Mouse (Mus musculus) CH12.LX (cell line): Measurements from ENCODE around the gene Hbs1l. TPM values are rescaled to one million over a fixed set of nuclear protein-coding genes. Genes with fewer than 3 reads are reported as not detected.

Experiments
- DNase-seq: peaks from one replicate; pipeline ENCODE4 v3.0.0-alpha.2; 2013; ENCODE audit errors: extremely low read depth
- H3K27ac ChIP-seq: 2 replicates; pipeline ENCODE4 v1.5.1; 2012; ENCODE audit warnings: low read depth, mild to moderate bottlenecking, control low read depth, moderate library complexity; ENCODE audit not compliant: insufficient read depth
- H3K27me3 ChIP-seq: replicated peaks from 2 replicates; pipeline ENCODE3; 2012; ENCODE audit warnings: inconsistent platforms
- H3K36me3 ChIP-seq, 2 experiments: replicated peaks in 1 of 2; 2 replicates each; pipeline versions ENCODE3 to v1.6.1; 2012; ENCODE audit warnings: inconsistent platforms in 1 of 2, low read length in 1 of 2, mild to moderate bottlenecking in 1 of 2, mixed read lengths in 1 of 2, moderate library complexity in 1 of 2; ENCODE audit not compliant: control insufficient read depth in 1 of 2, insufficient read depth in 1 of 2
- H3K4me1 ChIP-seq, 2 experiments: 2 replicates each; pipeline ENCODE4 v1.6.1; 2012; ENCODE audit warnings: inconsistent platforms in 1 of 2, moderate library complexity in 1 of 2; ENCODE audit not compliant: insufficient read depth in 2 of 2, control insufficient read depth in 1 of 2
- H3K4me2 ChIP-seq: 2 replicates; pipeline ENCODE4 v1.6.1; 2012; ENCODE audit warnings: low read depth, mild to moderate bottlenecking, control low read depth; ENCODE audit not compliant: poor library complexity, insufficient read depth, severe bottlenecking
- H3K4me3 ChIP-seq, 3 experiments: fragments of 150-350 bp in 1 of 3; sonication (generic) in 1 of 3; replicated peaks in 1 of 3; 2 replicates each; pipeline versions ENCODE3 to v1.5.1; 2011 to 2012; ENCODE audit warnings: low read depth in 2 of 3, low read length in 2 of 3, mild to moderate bottlenecking in 2 of 3, moderate library complexity in 2 of 3, control low read depth in 1 of 3, improper control_type of control experiment in 1 of 3, inconsistent platforms in 1 of 3, mixed read lengths in 1 of 3; ENCODE audit not compliant: poor library complexity in 1 of 3
- H3K79me2 ChIP-seq: replicated peaks from 2 replicates; pipeline ENCODE4 v1.6.1; 2012; ENCODE audit warnings: mild to moderate bottlenecking, moderate library complexity; ENCODE audit not compliant: control insufficient read depth, poor library complexity, insufficient read depth, severe bottlenecking; ENCODE audit errors: extremely low read depth
- H3K9ac ChIP-seq: 2 replicates; pipeline ENCODE4 v1.6.1; 2012; ENCODE audit warnings: low read depth, mild to moderate bottlenecking, control low read depth, moderate library complexity; ENCODE audit not compliant: insufficient read depth
- H3K9me3 ChIP-seq: replicated peaks from 2 replicates; pipeline ENCODE3; 2012; ENCODE audit warnings: low read length, inconsistent platforms, mixed read lengths
- BHLHE40 ChIP-seq: IDR thresholded peaks from 2 replicates; pipeline ENCODE4 v1.6.1; 2011; ENCODE audit warnings: mild to moderate bottlenecking, low read depth, low read length, improper control_type of control experiment
- ELF1 ChIP-seq: IDR thresholded peaks from 2 replicates; pipeline ENCODE4 v1.6.1; 2014; ENCODE audit warnings: low read depth, mild to moderate bottlenecking, inconsistent platforms, low read length, improper control_type of control experiment
- ETS1 ChIP-seq: conservative IDR thresholded peaks from 2 replicates; pipeline ENCODE4 v1.6.1; 2012; ENCODE audit warnings: low read depth, mild to moderate bottlenecking, inconsistent platforms, low read length, improper control_type of control experiment, moderate library complexity
- GABPA ChIP-seq: IDR thresholded peaks from 2 replicates; pipeline ENCODE4 v1.6.1; 2012; ENCODE audit warnings: low read depth, low read length, improper control_type of control experiment, inconsistent platforms; ENCODE audit not compliant: insufficient replicate concordance
- HCFC1 ChIP-seq: IDR thresholded peaks from 2 replicates; pipeline ENCODE4 v1.6.1; 2012; ENCODE audit warnings: low read depth, mild to moderate bottlenecking, inconsistent platforms, low read length, improper control_type of control experiment
- IRF4 ChIP-seq: IDR thresholded peaks from 2 replicates; pipeline ENCODE4 v1.6.1; 2014; ENCODE audit warnings: low read depth, mild to moderate bottlenecking, inconsistent platforms, low read length, improper control_type of control experiment
- JUND ChIP-seq: conservative IDR thresholded peaks from 2 replicates; pipeline ENCODE4 v1.6.1; 2011; ENCODE audit warnings: low read depth, low read length, improper control_type of control experiment
- MAX ChIP-seq: IDR thresholded peaks from 2 replicates; pipeline ENCODE4 v1.6.1; 2011; ENCODE audit warnings: low read length, improper control_type of control experiment
- MAZ ChIP-seq: IDR thresholded peaks from 2 replicates; pipeline ENCODE4 v1.6.1; 2012; ENCODE audit warnings: low read depth, mild to moderate bottlenecking, inconsistent platforms, low read length, improper control_type of control experiment, moderate library complexity
- MEF2A ChIP-seq: IDR thresholded peaks from 2 replicates; pipeline ENCODE4 v1.6.1; 2014; ENCODE audit warnings: low read depth, mild to moderate bottlenecking, inconsistent platforms, low read length, improper control_type of control experiment, borderline replicate concordance
- MYC ChIP-seq: IDR thresholded peaks from 2 replicates; pipeline ENCODE4 v1.6.1; 2011; ENCODE audit warnings: low read depth, mild to moderate bottlenecking, improper control_type of control experiment, low read length
- POLR2A ChIP-seq: IDR thresholded peaks from 2 replicates; pipeline ENCODE4 v1.6.1; 2011; ENCODE audit warnings: low read depth, mild to moderate bottlenecking, improper control_type of control experiment, low read length
- POLR2AphosphoS2 ChIP-seq: IDR thresholded peaks from 2 replicates; pipeline ENCODE4 v1.6.1; 2011; ENCODE audit warnings: low read depth, low read length, improper control_type of control experiment
- RCOR1 ChIP-seq: conservative IDR thresholded peaks from 2 replicates; pipeline ENCODE4 v1.6.1; 2012; ENCODE audit warnings: low read depth, mild to moderate bottlenecking, inconsistent platforms, low read length, improper control_type of control experiment
- SIN3A ChIP-seq: IDR thresholded peaks from 2 replicates; pipeline ENCODE4 v1.6.1; 2012; ENCODE audit warnings: low read length, improper control_type of control experiment, inconsistent platforms
- ZC3H11A ChIP-seq: IDR thresholded peaks from 2 replicates; pipeline ENCODE4 v1.6.1; 2012; ENCODE audit warnings: low read depth, mild to moderate bottlenecking, inconsistent platforms, low read length, improper control_type of control experiment
- ZNF384 ChIP-seq: IDR thresholded peaks from 2 replicates; pipeline ENCODE4 v1.6.1; 2012; ENCODE audit warnings: low read depth, low read length, improper control_type of control experiment, inconsistent platforms
- dilution Hi-C: fragments of 300-500 bp; cut with MboI; formaldehyde crosslinking; loops from 2 replicates; pipeline ENCODE4 v1.14.3; 2020; ENCODE audit warnings: low sequenced_read_pairs; ENCODE audit not compliant: extremely low pct_unique_long_range_greater_than_20kb, extremely low pct_ligation_motif_present
- in situ Hi-C: fragments of 300-500 bp; cut with MboI; formaldehyde crosslinking; loops from 3 replicates; pipeline ENCODE4 v1.14.3; 2019; ENCODE audit warnings: low sequenced_read_pairs, low pct_ligation_motif_present, low pct_unique_long_range_greater_than_20kb, mixed read lengths
- polyA plus RNA-seq: library from polyadenylated mRNA; unstranded; fragments of >175 nt; gene quantifications from 2 replicates; pipeline ENCODE4 v1.2.1, GENCODE M21; 2012; ENCODE audit warnings: low read depth; ENCODE audit not compliant: insufficient read length
- total RNA-seq, 2 experiments: library from RNA; depleted of rRNA; stranded (reverse); fragments of 300-350 nt in 1 of 2; fragments of >200 nt in 1 of 2; gene quantifications; 2 replicates each; pipeline ENCODE4 v1.2.3; 2012 to 2014

Hbs1l gene
- total and polyA plus RNA-seq, 3 experiments: 99.7 to 111 (median 111) TPM

- H3K36me3 ChIP-seq: peaks cover 28 to 42% of the 10 kb centered on the region in 2 experiments
- peaks cover 0 to 14% of the 10 kb centered on the region in 2 experiments; a peak in 3 of 4 replicates for H3K4me1 ChIP-seq
- peak; percentile 27 for DNase-seq
- no peak overlapping the region for H3K9ac ChIP-seq
- in situ Hi-C loops (no loop called here), dilution Hi-C loops (no loop called here)
- no peaks in the 10 kb centered on the region for H3K27me3 ChIP-seq
- TF ChIP-seq POLR2AphosphoS2: no peak
- TF ChIP-seq BHLHE40: peak; percentile 36; the same call in 1 of the 2 replicates
- TF ChIP-seq SIN3A: no peak
- TF ChIP-seq HCFC1: no peak
- TF ChIP-seq ZNF384: no peak
- no peak for TF ChIP-seq MEF2A
- no peak for TF ChIP-seq RCOR1
- no peak for TF ChIP-seq IRF4
- TF ChIP-seq MAX: no peak
- TF ChIP-seq ELF1: 0 out of 2 replicates have a peak, but pooled peaks have one; percentile 13
- no peak for TF ChIP-seq MAZ
- no peak for TF ChIP-seq ETS1
- TF ChIP-seq ZC3H11A: no peak
- H3K9me3 ChIP-seq: no peaks in the 10 kb centered on the region
- H3K4me3 ChIP-seq: no peak overlapping the region
- H3K79me2 ChIP-seq: peaks cover 26% of the 10 kb centered on the region
- H3K4me2 ChIP-seq: no peak overlapping the region
- no peak overlapping the region for H3K27ac ChIP-seq
These were observed 18.0 kb downstream of the Hbs1l start for GRCm38 (mm10) chr10:21313732-21314131.

GRCm38 (mm10) chr10:21316123-21316522 is 20.3 kb downstream of the Hbs1l start:
- DNase-seq: no peak
- H3K4me3 ChIP-seq: no peak overlapping the region
- TF ChIP-seq GABPA: no peak
- TF ChIP-seq POLR2AphosphoS2: no peak
- no peak for TF ChIP-seq POLR2A
- TF ChIP-seq JUND: no peak
- no peak for TF ChIP-seq MYC
- H3K36me3 ChIP-seq: peaks cover 31 to 58% of the 10 kb centered on the region in 2 experiments
- H3K4me2 ChIP-seq: no peak overlapping the region
- no peaks in the 10 kb centered on the region for H3K9me3 ChIP-seq
- H3K27ac ChIP-seq: no peak overlapping the region
- H3K27me3 ChIP-seq: no peaks in the 10 kb centered on the region
- H3K9ac ChIP-seq: no peak overlapping the region
- H3K79me2 ChIP-seq: peaks cover 28% of the 10 kb centered on the region
- H3K4me1 ChIP-seq: peaks cover 0 to 14% of the 10 kb centered on the region in 2 experiments; a peak in 3 of 4 replicates
- in situ Hi-C loops: no loop called here
- dilution Hi-C loops: no loop called here
